Mouse (Mus musculus) C2C12 (cell line): ENCODE results near the gene Ercc6l2. TPM values are rescaled to one million over a fixed set of nuclear protein-coding genes. Genes with fewer than 3 reads are reported as not detected.

Experiments used
- H3K27me3 ChIP-seq: one replicate; pipeline ENCODE4 v1.6.1; 2011; ENCODE audit not compliant: control insufficient read depth, insufficient read depth, insufficient read length
- H3K36me3 ChIP-seq: one replicate; pipeline ENCODE4 v1.6.1; 2011; ENCODE audit not compliant: control insufficient read depth, insufficient read depth
- H3K4me3 ChIP-seq: one replicate; pipeline ENCODE4 v1.5.1; 2011; ENCODE audit warnings: mild to moderate bottlenecking, control low read depth; ENCODE audit not compliant: poor library complexity, insufficient read depth, severe bottlenecking
- H3K79me2 ChIP-seq: one replicate; pipeline ENCODE4 v1.6.1; 2011; ENCODE audit not compliant: control insufficient read depth, insufficient read depth
- H3K79me3 ChIP-seq: one replicate; pipeline ENCODE4 v1.6.1; 2011; ENCODE audit warnings: low read depth, control low read depth
- H3ac ChIP-seq: one replicate; pipeline ENCODE3; 2011; ENCODE audit warnings: low read depth; ENCODE audit not compliant: control insufficient read depth, insufficient read length
- CEBPB ChIP-seq: IDR thresholded peaks from one replicate; pipeline ENCODE4 v1.6.1; 2011; ENCODE audit warnings: low read depth, mild to moderate bottlenecking, control low read depth, moderate library complexity
- CTCF ChIP-seq: IDR thresholded peaks from one replicate; pipeline ENCODE4 v1.5.1; 2011; ENCODE audit not compliant: control insufficient read depth, insufficient read depth, insufficient read length
- FOSL1 ChIP-seq: IDR thresholded peaks from one replicate; pipeline ENCODE4 v1.8.0; 2011; ENCODE audit warnings: mild to moderate bottlenecking, low read length; ENCODE audit not compliant: poor library complexity, insufficient read depth, severe bottlenecking
- MAX ChIP-seq: IDR thresholded peaks from one replicate; pipeline ENCODE4 v1.6.1; 2011; ENCODE audit warnings: mild to moderate bottlenecking, control low read depth
- MYOD1 ChIP-seq: IDR thresholded peaks from one replicate; pipeline ENCODE4 v1.6.1; 2011; ENCODE audit warnings: low read depth; ENCODE audit not compliant: control insufficient read depth, insufficient read length
- MYOG ChIP-seq: IDR thresholded peaks from one replicate; pipeline ENCODE4 v1.6.1; 2011; ENCODE audit not compliant: control insufficient read depth, insufficient read length; ENCODE audit errors: extremely low read depth
- USF1 ChIP-seq: IDR thresholded peaks from one replicate; pipeline ENCODE4 v1.6.1; 2011; ENCODE audit warnings: low read depth, mild to moderate bottlenecking, control low read depth, moderate library complexity
- polyA plus RNA-seq: library from polyadenylated mRNA; unstranded; fragments of >200 nt; fragmentation: generic; extraction: Trizol; gene quantifications from one replicate; pipeline ENCODE4 v1.2.1, GENCODE M21; 2012; ENCODE audit warnings: missing spikeins

Ercc6l2 gene
- polyA plus RNA-seq, 1 experiment: 4.3 TPM

- Histone ChIP-seq H3K27me3 (peaks cover 3% of the 10 kb centered on the region), H3K36me3 (no peaks in the 10 kb centered on the region), H3K4me3 (no peak overlapping the region), H3K79me2 (no peaks in the 10 kb centered on the region), H3K79me3 (no peaks in the 10 kb centered on the region), H3ac (no peak overlapping the region)
- TF ChIP-seq FOSL1 (no peak), MAX (no peak), MYOG (no peak), MYOD1 (no peak), CEBPB (no peak), CTCF (no peak), USF1 (no peak)
Observed at GRCm38 (mm10) chr13:63929351-63929750, 114.3 kb downstream of the Ercc6l2 start.

- Histone ChIP-seq H3K79me2 (no peaks in the 10 kb centered on the region), H3ac (no peak overlapping the region), H3K36me3 (no peaks in the 10 kb centered on the region), H3K27me3 (peaks cover 3% of the 10 kb centered on the region), H3K79me3 (no peaks in the 10 kb centered on the region), H3K4me3 (no peak overlapping the region)
- TF ChIP-seq MYOG (no peak), MAX (no peak), CTCF (no peak), USF1 (no peak), MYOD1 (no peak), CEBPB (no peak), FOSL1 (no peak)
Observed at GRCm38 (mm10) chr13:63929917-63930515, 115.0 kb downstream of the Ercc6l2 start.

GRCm38 (mm10) chr13:63930525-63930924, 115.5 kb downstream of the Ercc6l2 start:
- Histone ChIP-seq H3K79me3 (no peaks in the 10 kb centered on the region), H3K79me2 (no peaks in the 10 kb centered on the region), H3K4me3 (no peak overlapping the region), H3K36me3 (no peaks in the 10 kb centered on the region), H3ac (no peak overlapping the region), H3K27me3 (peaks cover 3% of the 10 kb centered on the region)
- TF ChIP-seq MAX: no peak
- TF ChIP-seq CTCF: no peak
- no peak for TF ChIP-seq MYOD1
- no peak for TF ChIP-seq MYOG
- TF ChIP-seq CEBPB: no peak
- TF ChIP-seq FOSL1: no peak
- TF ChIP-seq USF1: no peak

GRCm38 (mm10) chr13:63936369-63936768, 121.3 kb downstream of the Ercc6l2 start:
- Histone ChIP-seq H3K36me3 (no peaks in the 10 kb centered on the region), H3K4me3 (no peak overlapping the region), H3K27me3 (peaks cover 1% of the 10 kb centered on the region), H3K79me3 (no peaks in the 10 kb centered on the region), H3ac (no peak overlapping the region), H3K79me2 (no peaks in the 10 kb centered on the region)
- no peak for TF ChIP-seq MAX
- no peak for TF ChIP-seq MYOD1
- TF ChIP-seq USF1: no peak
- TF ChIP-seq MYOG: no peak
- TF ChIP-seq CEBPB: no peak
- no peak for TF ChIP-seq FOSL1
- TF ChIP-seq CTCF: no peak

- TF ChIP-seq MYOG (no peak), MYOD1 (no peak)
- Histone ChIP-seq H3K27me3 (no peaks in the 10 kb centered on the region), H3K79me2 (no peaks in the 10 kb centered on the region), H3ac (no peak overlapping the region), H3K79me3 (no peaks in the 10 kb centered on the region), H3K36me3 (no peaks in the 10 kb centered on the region), H3K4me3 (no peak overlapping the region)
Observed at GRCm38 (mm10) chr13:63940257-63940656, 125.2 kb downstream of the Ercc6l2 start.

GRCm38 (mm10) chr13:63941170-63941569, 126.1 kb downstream of the Ercc6l2 start:
- Histone ChIP-seq H3K27me3 (no peaks in the 10 kb centered on the region), H3K36me3 (no peaks in the 10 kb centered on the region), H3K79me3 (no peaks in the 10 kb centered on the region), H3K4me3 (no peak overlapping the region), H3ac (no peak overlapping the region), H3K79me2 (no peaks in the 10 kb centered on the region)
- TF ChIP-seq MYOD1 (no peak), CEBPB (no peak), FOSL1 (no peak), MAX (no peak), USF1 (no peak), MYOG (no peak), CTCF (no peak)
